Mouse (Mus musculus) gastrocnemius, adult 2 months (tissue): ENCODE measurements around the gene Gria1. TPM values are rescaled to one million over a fixed set of nuclear protein-coding genes. Genes with fewer than 3 reads are reported as not detected.

Experiments
- DNase-seq: peaks from one replicate; pipeline ENCODE4 v3.0.0; 2022
- H3K27ac ChIP-seq: fragments of 200-600 bp; 2 replicates; pipeline ENCODE4 v1.8.1; 2022; ENCODE audit warnings: mild to moderate bottlenecking
- H3K4me3 ChIP-seq: fragments of 200-600 bp; 2 replicates; pipeline ENCODE4 v1.8.1; 2022; ENCODE audit warnings: mild to moderate bottlenecking, moderate library complexity
- CTCF ChIP-seq: fragments of 200-600 bp; IDR thresholded peaks from 2 replicates; pipeline ENCODE4 v1.8.1; 2022; ENCODE audit warnings: antibody characterized with exemption, mild to moderate bottlenecking, moderate library complexity
- intact Hi-C: fragments of 180-260 bp; cut with DNase I; formaldehyde crosslinking; loops from one replicate; pipeline ENCODE4 v1.15.1; 2025
- long read RNA-seq, 2 experiments: library from polyadenylated mRNA; stranded (forward); transcript quantifications; one replicate each; pipeline ENCODE4 v2.0.0; 2021
- total RNA-seq, 2 experiments: library from RNA; stranded (reverse); gene quantifications; 2 replicates each; pipeline ENCODE4 v1.2.3; 2021

The Gria1 gene
- total RNA-seq = under 1 TPM in 1 of 2 experiments, not detected in 1; 0.06 TPM
- long read RNA-seq, experiment 1 = 0 reads
- long read RNA-seq, experiment 2 = 0 reads

DNA sequence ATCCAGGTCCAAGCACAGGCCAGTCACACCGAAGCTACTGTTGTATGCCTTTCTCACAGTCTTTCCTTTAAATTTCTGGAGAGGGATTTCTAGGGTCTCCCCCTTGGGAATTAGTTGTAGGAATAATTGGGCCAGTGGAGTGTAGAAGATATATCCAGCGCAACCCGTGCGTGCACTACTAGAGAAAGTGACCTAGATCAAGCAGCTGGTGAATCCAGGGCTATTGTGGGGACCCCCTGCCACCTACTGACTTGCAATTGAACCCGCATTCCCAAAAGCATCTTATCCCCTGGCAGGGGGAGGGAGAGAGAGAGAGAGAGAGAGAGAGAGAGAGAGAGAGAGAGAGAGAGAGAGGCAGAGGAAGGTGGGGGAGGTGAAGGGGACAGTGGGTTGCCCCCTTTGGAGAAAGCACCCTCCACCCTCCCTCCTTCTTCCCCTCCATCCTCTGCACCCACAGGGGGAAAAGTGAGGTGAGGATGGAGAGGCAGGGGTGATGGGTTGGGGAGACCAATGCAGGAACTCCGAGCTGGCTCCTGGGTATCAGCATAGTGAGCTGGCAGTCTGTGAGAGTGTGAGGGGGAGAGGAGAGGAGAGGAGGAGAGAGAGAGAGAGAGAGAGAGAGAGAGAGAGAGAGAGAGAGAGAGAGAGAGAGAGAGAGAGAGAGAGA, at the start of gene Gria1:
TSS of gene Gria1 (plus strand) at position 364 of the 667 bp plus-strand sequence.
- no peak within 1 kb of the TSS for H3K4me3 ChIP-seq
- no peak for TF ChIP-seq CTCF
- no peak within 1 kb of the TSS for H3K27ac ChIP-seq
- DNase-seq = no peak
- intact Hi-C loops = no loop called here

DNA sequence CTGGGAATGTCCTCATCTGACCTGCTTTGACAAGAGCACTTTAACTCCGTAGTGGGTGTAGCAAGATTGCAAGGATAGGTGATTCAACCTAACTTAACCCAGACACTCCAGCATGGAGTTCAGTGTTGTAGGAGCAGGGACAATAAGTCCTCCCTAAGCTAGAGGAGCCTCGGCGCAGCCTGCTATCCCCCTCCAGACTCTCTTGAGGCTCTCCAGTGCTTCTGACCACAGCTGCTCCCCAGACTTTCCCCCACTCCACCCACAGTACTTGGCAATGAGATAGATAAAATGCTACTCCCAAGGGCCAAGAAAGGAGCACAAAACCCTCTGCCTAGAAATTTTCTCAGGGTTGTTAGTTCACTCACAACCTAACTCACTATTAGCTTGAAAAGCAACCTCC, 49.4 kb upstream of the Gria1 start:
- intact Hi-C loops = no loop called here
- TF ChIP-seq CTCF = no peak
- Histone ChIP-seq H3K27ac (no peak overlapping the region), H3K4me3 (no peak overlapping the region)
- no peak for DNase-seq

DNA sequence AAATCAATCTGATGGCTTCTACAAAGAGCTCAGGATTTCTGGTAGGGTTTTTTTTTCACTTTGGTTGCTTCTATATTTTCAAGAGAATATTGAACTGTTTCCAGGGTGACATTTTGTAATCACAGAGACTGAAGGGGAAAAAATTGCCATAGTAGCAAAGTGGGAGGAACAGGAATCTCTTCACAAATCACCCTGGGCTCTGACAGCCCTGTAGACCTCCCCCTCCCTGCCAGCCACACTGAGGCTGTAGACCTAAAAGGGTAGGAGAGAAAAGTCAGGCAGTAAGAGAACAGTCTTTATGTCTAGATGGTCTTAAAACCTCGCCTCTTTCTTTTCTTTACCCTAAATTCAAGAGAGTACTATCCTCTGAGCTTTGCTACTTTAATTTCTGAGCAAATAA, 38.4 kb upstream of the Gria1 start:
- no peak for DNase-seq
- no peak overlapping the region for H3K27ac ChIP-seq
- no peak overlapping the region for H3K4me3 ChIP-seq
- intact Hi-C loops = no loop called here
- no peak for TF ChIP-seq CTCF

DNA sequence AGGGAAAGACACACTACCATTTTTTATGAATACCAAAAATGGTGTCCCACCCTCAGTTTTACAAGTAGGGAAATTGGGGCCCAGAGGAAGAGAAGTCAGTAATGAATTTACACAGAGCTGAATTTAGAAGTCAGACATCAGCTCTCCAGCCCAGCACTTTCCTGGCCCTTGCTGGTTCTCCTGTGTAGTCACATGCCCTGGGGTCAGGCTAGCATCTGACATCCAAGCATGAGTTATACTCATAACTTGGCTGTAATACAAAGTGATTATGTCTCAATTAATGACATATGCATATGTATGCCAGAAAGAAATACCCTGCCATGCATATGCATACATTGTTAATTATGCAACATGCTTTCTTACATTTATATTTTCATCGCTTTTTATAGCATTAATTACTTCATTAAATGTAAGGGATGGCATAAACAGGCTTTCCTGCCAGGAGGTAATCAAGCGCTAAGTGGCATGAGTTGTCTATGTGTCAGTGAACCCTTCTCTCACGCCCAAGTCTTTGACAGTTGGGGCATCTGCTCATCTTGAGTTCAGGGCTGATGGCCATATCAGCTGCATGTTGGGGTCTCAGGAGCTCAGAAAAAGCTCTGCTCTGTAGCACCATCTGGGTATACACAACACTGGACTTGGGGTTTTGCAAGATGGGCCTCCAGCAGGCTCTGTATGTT, 26.7 kb upstream of the Gria1 start:
- no peak overlapping the region for H3K4me3 ChIP-seq
- intact Hi-C loops = no loop called here
- DNase-seq = no peak
- no peak overlapping the region for H3K27ac ChIP-seq
- no peak for TF ChIP-seq CTCF

- DNase-seq = no peak
- H3K4me3 ChIP-seq = no peak overlapping the region
- TF ChIP-seq CTCF = no peak
- no peak overlapping the region for H3K27ac ChIP-seq
- intact Hi-C loops = no loop called here
Observed at GRCm38 (mm10) chr11:56985457-56985856, 25.7 kb upstream of the Gria1 start.

GRCm38 (mm10) chr11:56999601-57000001, 11.6 kb upstream of the Gria1 start:
- intact Hi-C loops = no loop called here
- no peak overlapping the region for H3K4me3 ChIP-seq
- no peak overlapping the region for H3K27ac ChIP-seq
- DNase-seq = peak; percentile 36
- no peak for TF ChIP-seq CTCF

DNA sequence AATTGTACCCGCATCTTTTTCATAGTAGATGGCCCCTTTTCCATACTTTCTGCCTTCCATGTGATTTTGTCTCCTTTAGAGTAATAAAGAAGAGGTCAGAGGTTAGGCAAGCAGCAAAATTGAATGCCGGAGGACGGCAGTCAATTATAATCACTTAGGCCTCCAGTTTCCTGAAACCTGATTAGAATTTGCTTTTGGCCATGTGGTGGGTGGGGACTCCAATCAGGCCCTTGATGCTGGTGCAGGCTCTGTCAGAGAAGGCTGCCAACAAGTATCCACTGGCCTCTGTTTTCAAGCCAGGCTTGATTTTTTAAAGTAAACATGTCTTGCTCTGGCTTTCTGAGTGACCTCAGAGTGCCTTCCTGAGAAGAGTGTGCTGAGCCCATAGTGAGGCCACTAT, 6.6 kb upstream of the Gria1 start:
- no peak overlapping the region for H3K4me3 ChIP-seq
- intact Hi-C loops = no loop called here
- no peak for TF ChIP-seq CTCF
- DNase-seq = no peak
- no peak overlapping the region for H3K27ac ChIP-seq

- intact Hi-C loops = no loop called here
- DNase-seq = no peak
- no peak overlapping the region for H3K27ac ChIP-seq
- no peak for TF ChIP-seq CTCF
- no peak overlapping the region for H3K4me3 ChIP-seq
Observed at GRCm38 (mm10) chr11:57005341-57005740, 5.8 kb upstream of the Gria1 start.

DNA sequence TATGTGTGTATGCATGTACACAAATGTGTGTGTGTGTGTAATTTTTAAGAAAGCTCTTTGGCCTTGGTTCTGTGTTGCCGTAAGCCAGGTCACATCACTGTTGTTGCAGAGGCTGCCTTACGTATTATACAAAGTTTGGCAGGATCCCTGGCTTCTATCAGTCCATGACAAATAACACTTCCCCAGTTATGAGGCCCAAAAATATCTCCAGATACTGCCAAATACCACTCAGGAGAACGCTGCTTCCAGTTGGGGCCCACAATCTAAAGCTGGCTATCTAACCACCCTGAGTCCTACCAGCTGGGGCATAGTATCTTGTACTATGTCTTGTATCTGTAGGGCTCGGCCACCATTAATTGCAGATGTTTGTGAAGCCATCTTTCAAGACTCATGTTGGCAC, 3.4 kb upstream of the Gria1 start:
- no peak for DNase-seq
- Histone ChIP-seq H3K27ac (no peak overlapping the region), H3K4me3 (no peak overlapping the region)
- TF ChIP-seq CTCF = no peak
- intact Hi-C loops = no loop called here

DNA sequence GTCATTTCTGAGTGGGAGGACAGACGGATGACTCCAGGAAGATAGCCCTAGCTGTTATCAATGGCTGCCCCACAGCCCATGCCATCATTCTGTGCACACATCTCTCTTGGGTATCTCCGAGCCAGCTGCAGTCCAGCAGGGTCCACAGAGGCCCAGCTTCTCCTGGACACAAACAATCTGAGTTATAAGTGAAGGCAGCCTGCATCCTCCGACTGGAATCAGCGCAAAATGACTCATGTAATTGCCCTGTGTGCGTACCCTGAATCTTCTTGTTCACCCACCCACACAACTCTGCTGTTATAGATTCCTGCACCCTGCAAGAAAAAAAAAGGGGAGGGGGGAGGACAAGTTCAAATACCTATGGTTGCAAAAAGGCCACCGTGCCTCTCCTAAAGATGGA, 576 bp upstream of the Gria1 start:
- intact Hi-C loops = no loop called here
- H3K4me3 ChIP-seq = no peak overlapping the region
- DNase-seq = no peak
- no peak for TF ChIP-seq CTCF
- no peak overlapping the region for H3K27ac ChIP-seq

- Histone ChIP-seq H3K4me3 (no peak overlapping the region), H3K27ac (no peak overlapping the region)
- DNase-seq = no peak
- no peak for TF ChIP-seq CTCF
- intact Hi-C loops = no loop called here
Observed at GRCm38 (mm10) chr11:57011691-57012039, 478 bp downstream of the Gria1 start.

DNA sequence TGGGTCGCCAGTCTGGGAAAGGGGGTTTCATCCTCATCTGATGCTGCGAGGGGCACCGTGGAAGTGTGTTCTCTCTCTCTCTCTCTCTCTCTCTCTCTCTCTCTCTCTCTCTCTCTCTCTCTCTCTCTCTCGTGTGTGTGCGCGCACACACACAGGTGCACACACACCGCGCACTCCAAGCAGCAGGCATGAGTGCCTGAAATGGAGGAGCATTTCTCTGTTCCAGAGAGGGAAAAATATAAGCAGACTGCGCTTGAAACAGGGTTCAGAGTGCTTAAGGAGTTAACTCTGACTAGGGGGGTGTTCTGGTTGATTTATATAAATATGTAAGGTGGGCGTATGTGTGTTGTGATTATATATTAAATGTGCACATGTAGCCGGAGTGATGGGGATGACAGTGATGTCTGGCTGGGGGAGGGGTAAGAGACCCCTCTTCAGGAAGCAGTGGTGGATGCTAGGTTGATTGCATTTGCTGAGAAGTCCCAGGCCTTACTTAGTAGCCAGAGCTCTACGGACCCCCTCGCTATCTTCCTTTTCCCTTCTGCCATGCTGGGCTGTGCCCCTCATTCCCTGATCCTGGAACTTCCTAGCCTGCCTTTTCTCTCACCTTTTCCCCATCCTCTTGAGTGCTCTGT, 1.2 kb downstream of the Gria1 start:
- intact Hi-C loops = no loop called here
- H3K4me3 ChIP-seq = no peak overlapping the region
- no peak for TF ChIP-seq CTCF
- DNase-seq = no peak
- no peak overlapping the region for H3K27ac ChIP-seq

- no peak for DNase-seq
- H3K4me3 ChIP-seq = no peak overlapping the region
- intact Hi-C loops = no loop called here
- H3K27ac ChIP-seq = no peak overlapping the region
- no peak for TF ChIP-seq CTCF
Observed at GRCm38 (mm10) chr11:57013464-57014190, 2.4 kb downstream of the Gria1 start.
